8 mouse cellular contexts compared by ENCODE assay signal in the genomic region with DNA sequence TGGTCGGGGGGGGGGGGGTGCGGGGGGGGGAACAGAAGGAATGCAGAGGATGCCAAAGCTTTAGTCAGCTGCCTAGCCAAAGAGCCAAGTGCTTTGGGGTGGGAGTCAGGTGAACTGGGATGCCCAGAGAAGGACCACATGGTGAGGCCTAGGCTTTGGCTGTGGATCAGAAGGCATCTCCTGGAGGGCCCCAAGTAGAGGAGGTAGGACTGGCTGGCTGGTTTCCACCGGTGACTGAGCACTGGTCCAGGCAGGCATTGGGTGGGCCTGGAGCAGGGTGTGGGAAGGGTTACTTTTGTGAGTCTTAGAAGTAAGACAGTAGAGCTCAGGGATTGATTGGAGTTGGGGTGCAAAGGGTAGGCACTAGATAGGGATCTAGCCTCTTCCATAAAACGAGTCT. TPM values are rescaled to one million over a fixed set of nuclear protein-coding genes. Genes with fewer than 3 reads are reported as not detected.
A peak's percentile ranks its signal among the peaks of the same experiment; 100 is the strongest.
DNase-seq lines count a peak whose midpoint lies in the region; ATAC-seq lines count a peak whose summit lies in the region.

No protein-coding gene starts in this region.

- H3K4me3 ChIP-seq in limb, embryonic 10.5 days, result peak overlapping the region; percentile 88; the same call in 1 of the 2 replicates

- WGBS in limb, embryonic 10.5 days, result 98% methylated on average over 2 of the region's 4 CpGs

- H3K4me1 ChIP-seq in limb, embryonic 10.5 days, result peaks cover 44% of the 10 kb centered on the region

- no peaks in the 10 kb centered on the region for H3K9me3 ChIP-seq in limb, embryonic 10.5 days (replicated peaks)

- no peak overlapping the region for H3K27ac ChIP-seq in limb, embryonic 10.5 days

- DNase-seq in adrenal gland, adult 8-10 months, result peak; percentile 2
- no peak for DNase-seq in adrenal gland, postnatal 36 days
- DNase-seq in layer of hippocampus, adult 11-12 months (ENCODE audit: low spot score), result peak; percentile 3
- no peak for DNase-seq in layer of hippocampus, postnatal 14 days (ENCODE audit: low spot score in 2 of 2)
- peak; percentile 24 for DNase-seq in cerebellum, adult 8-10 months
- peak; percentile 20 for DNase-seq in limb, embryonic 10.5 days (ENCODE audit: low spot score)
- no peak for DNase-seq in yolk sac, embryonic 10.5 days (ENCODE audit: low spot score)

- peaks cover 52% of the 10 kb centered on the region for H3K36me3 ChIP-seq in limb, embryonic 10.5 days

- H3K27me3 ChIP-seq in limb, embryonic 10.5 days (ENCODE audit: low read depth, poor library complexity, severe bottlenecking), result no peaks in the 10 kb centered on the region

- ATAC-seq in granulocyte monocyte progenitor cell, adult 5-6 weeks (replicated peaks; ENCODE audit: poor library complexity, severe bottlenecking), result no peak

RNA-seq across cellular contexts. Expression of gene Llgl1, which starts 2.1 kb away (rescaled TPM):
- 10 to 100 TPM; 26.4 to 39.3 (median 32.0) TPM for total RNA-seq in adrenal gland, adult 8-10 months (2022)
- total RNA-seq in adrenal gland, postnatal 36 days (2021), result 10 to 100 TPM; 23.6 to 24.7 TPM
- total RNA-seq in layer of hippocampus, postnatal 14 days (2021), result 10 to 100 TPM; 51.1 to 57.0 TPM
- polyA plus RNA-seq in limb, embryonic 10.5 days (2016; fragmentation: Nextera tagmentation; extraction: Ambion mirVana), result 120 and 137 TPM in 2 replicates
- 11.2 and 11.8 TPM in 2 replicates for total RNA-seq in granulocyte monocyte progenitor cell, adult 5-6 weeks (2014; fragmentation: Nextera tagmentation)
- 3.2 TPM in 2 replicates for total RNA-seq in granulocyte monocyte progenitor cell, adult 5-6 weeks (2017)

RNA-seq across cellular contexts. Expression of gene Flii, which starts 25.5 kb away (rescaled TPM):
- 100 to 1,000 TPM; 162 to 185 (median 177) TPM for total RNA-seq in adrenal gland, adult 8-10 months (2022)
- 100 to 1,000 TPM; 137 to 162 TPM for total RNA-seq in adrenal gland, postnatal 36 days (2021)
- 10 to 100 TPM; 47.7 to 60.5 TPM for total RNA-seq in layer of hippocampus, postnatal 14 days (2021)
- polyA plus RNA-seq in limb, embryonic 10.5 days (2016; fragmentation: Nextera tagmentation; extraction: Ambion mirVana), result 71.1 and 77.7 TPM in 2 replicates
- 50.5 and 55.7 TPM in 2 replicates for total RNA-seq in granulocyte monocyte progenitor cell, adult 5-6 weeks (2014; fragmentation: Nextera tagmentation)
- 135 and 142 TPM in 2 replicates for total RNA-seq in granulocyte monocyte progenitor cell, adult 5-6 weeks (2017)

RNA-seq across cellular contexts. Expression of gene Mief2, which starts 26.6 kb away (rescaled TPM):
- 10 to 100 TPM; 36.9 to 41.2 (median 38.8) TPM for total RNA-seq in adrenal gland, adult 8-10 months (2022)
- 10 to 100 TPM; 27.7 to 38.1 TPM for total RNA-seq in adrenal gland, postnatal 36 days (2021)
- total RNA-seq in layer of hippocampus, postnatal 14 days (2021), result 10 to 100 TPM; 23.7 to 23.8 TPM
- polyA plus RNA-seq in limb, embryonic 10.5 days (2016; fragmentation: Nextera tagmentation; extraction: Ambion mirVana), result 15.2 and 18.2 TPM in 2 replicates
- 4.1 and 6.4 TPM in 2 replicates for total RNA-seq in granulocyte monocyte progenitor cell, adult 5-6 weeks (2014; fragmentation: Nextera tagmentation)
- 4.4 and 4.7 TPM in 2 replicates for total RNA-seq in granulocyte monocyte progenitor cell, adult 5-6 weeks (2017)

Comparison
In these comparisons a context has a peak if more than half of its experiments do, and no peak if none do; other contexts are left out.
1. DNase-seq: peak in adrenal gland, adult 8-10 months (single experiment), layer of hippocampus, adult 11-12 months (single experiment), cerebellum, adult 8-10 months (single experiment) and limb, embryonic 10.5 days (single experiment); none in adrenal gland, postnatal 36 days (0 of 2), layer of hippocampus, postnatal 14 days (0 of 2) and yolk sac, embryonic 10.5 days (single experiment).